Mouse (Mus musculus) ovary, postnatal 14 days (tissue): ENCODE measurements at regions not wholly inside any gene's neighbourhood (a gene's known extent, or its start where the extent isn't known, plus 50 kb on each side); places are given as distances from the start of the nearest gene placed in this dataset.
"Not testable (repeated sequence)": the region's sequence is repeated elsewhere in the genome, so short reads cannot be mapped to it uniquely, and the experiment has no call there.

Source experiments
- DNase-seq: peaks from one replicate; pipeline ENCODE4 v3.0.0; 2022; ENCODE audit warnings: low spot score

- DNase-seq, result no peak
Observed at GRCm38 (mm10) chr13:107578968-107579367, 465.3 kb upstream of the Smim15 start.

GRCm38 (mm10) chr13:107577809-107578208 lies 466.4 kb upstream of the Smim15 start:
- no peak for DNase-seq

- DNase-seq, result no peak
Observed at GRCm38 (mm10) chr13:107577272-107577671, 467.0 kb upstream of the Smim15 start.

GRCm38 (mm10) chr13:107576701-107577100 lies 467.5 kb upstream of the Smim15 start:
- DNase-seq, result no peak

- DNase-seq, result no peak
Observed at GRCm38 (mm10) chr13:107575025-107575424, 469.2 kb upstream of the Smim15 start.

- no peak for DNase-seq
Observed at GRCm38 (mm10) chr13:107573499-107574355, 470.5 kb upstream of the Smim15 start.

- DNase-seq, result no peak
Observed at GRCm38 (mm10) chr13:107571539-107571938, 472.7 kb upstream of the Smim15 start.

- no peak for DNase-seq
Observed at GRCm38 (mm10) chr13:107569477-107569876, 474.8 kb upstream of the Smim15 start.

GRCm38 (mm10) chr13:107568701-107569121 lies 475.5 kb upstream of the Smim15 start:
- no peak for DNase-seq

- no peak for DNase-seq
Observed at GRCm38 (mm10) chr13:107562463-107562862, 481.8 kb upstream of the Smim15 start.

GRCm38 (mm10) chr13:107561529-107561928 lies 482.7 kb upstream of the Smim15 start:
- no peak for DNase-seq

GRCm38 (mm10) chr13:107555958-107556357 lies 488.3 kb upstream of the Smim15 start:
- no peak for DNase-seq

GRCm38 (mm10) chr13:107554091-107554490 lies 490.2 kb upstream of the Smim15 start:
- DNase-seq, result no peak

- DNase-seq, result no peak
Observed at GRCm38 (mm10) chr13:107552165-107552564, 492.1 kb upstream of the Smim15 start.

- DNase-seq, result not testable (repeated sequence)
Observed at GRCm38 (mm10) chr13:107549995-107550394, 494.3 kb upstream of the Smim15 start.

GRCm38 (mm10) chr13:107547073-107547472 lies 497.2 kb upstream of the Smim15 start:
- DNase-seq, result no peak

GRCm38 (mm10) chr13:107546181-107546900 lies 497.9 kb upstream of the Smim15 start:
- DNase-seq, result no peak

GRCm38 (mm10) chr13:107541635-107541955 lies 502.7 kb upstream of the Smim15 start:
- DNase-seq, result no peak

- no peak for DNase-seq
Observed at GRCm38 (mm10) chr13:107540784-107541634, 503.2 kb upstream of the Smim15 start.

GRCm38 (mm10) chr13:107540305-107540704 lies 503.9 kb upstream of the Smim15 start:
- DNase-seq, result no peak

- no peak for DNase-seq
Observed at GRCm38 (mm10) chr13:107539867-107540266, 504.4 kb upstream of the Smim15 start.

- no peak for DNase-seq
Observed at GRCm38 (mm10) chr13:107539326-107539725, 504.9 kb upstream of the Smim15 start.
